Mouse (Mus musculus): ENCODE measurements around the gene Gjb6. TPM values are rescaled to one million over a fixed set of nuclear protein-coding genes. Genes with fewer than 3 reads are reported as not detected.
A peak's percentile ranks its signal among the peaks of the same experiment; 100 is the strongest.

Gene Gjb6
- polyA plus RNA-seq (2012; rRNA removed): 91.0 and 102 TPM in 2 replicates

GRCm38 (mm10) chr14:57133161-57133661, at the start of gene Gjb6:
Gjb6 (minus strand) TSS chr14:57133611.
- H3K27me3 ChIP-seq (ENCODE audit: control insufficient read depth, insufficient read depth, low read length): no peaks in the 10 kb centered on the region; the same call in 1 of the 2 replicates
- peak within 1 kb of the TSS; percentile 37 for H3K4me3 ChIP-seq (replicated peaks; ENCODE audit: insufficient read depth, low read depth, low read length)
- WGBS: 3% methylated on average over 33 of the region's 33 CpGs
- H3K27ac ChIP-seq (ENCODE audit: insufficient read depth, low read length): peak within 1 kb of the TSS; percentile 27; the same call in 1 of the 2 replicates
- H3K4me1 ChIP-seq (ENCODE audit: control insufficient read depth, insufficient read depth, low read length): no peaks in the 10 kb centered on the region
- TF ChIP-seq CTCF (IDR thresholded peaks at IDR 0.05; ENCODE audit: borderline replicate concordance, insufficient read depth, low read depth, low read length): no peak
- no peak for TF ChIP-seq POLR2A (IDR thresholded peaks at IDR 0.05; ENCODE audit: borderline replicate concordance, insufficient read depth, low read length)
- DNase-seq: peak; percentile 1 to 10

- no peaks in the 10 kb centered on the region for H3K4me1 ChIP-seq (ENCODE audit: control insufficient read depth, insufficient read depth, low read length)
- no peaks in the 10 kb centered on the region for H3K27me3 ChIP-seq (ENCODE audit: control insufficient read depth, insufficient read depth, low read length)
- TF ChIP-seq CTCF (IDR thresholded peaks at IDR 0.05; ENCODE audit: borderline replicate concordance, insufficient read depth, low read depth, low read length): no peak
- no peak for TF ChIP-seq POLR2A (IDR thresholded peaks at IDR 0.05; ENCODE audit: borderline replicate concordance, insufficient read depth, low read length)
- DNase-seq: peak in 1 of 2 experiments; percentile 9
- no peak overlapping the region for H3K4me3 ChIP-seq (replicated peaks; ENCODE audit: insufficient read depth, low read depth, low read length)
- no peak overlapping the region for H3K27ac ChIP-seq (ENCODE audit: insufficient read depth, low read length)
- 48% methylated on average over 3 of the region's 3 CpGs for WGBS
These were observed 32.1 kb upstream of the Gjb6 start for GRCm38 (mm10) chr14:57165493-57165892.

- Histone ChIP-seq H3K27me3 (ENCODE audit: control insufficient read depth, insufficient read depth, low read length) (no peaks in the 10 kb centered on the region), H3K4me1 (ENCODE audit: control insufficient read depth, insufficient read depth, low read length) (no peaks in the 10 kb centered on the region), H3K4me3 (replicated peaks; ENCODE audit: insufficient read depth, low read depth, low read length) (no peak overlapping the region), H3K27ac (ENCODE audit: insufficient read depth, low read length) (no peak overlapping the region)
- TF ChIP-seq CTCF (IDR thresholded peaks at IDR 0.05; ENCODE audit: borderline replicate concordance, insufficient read depth, low read depth, low read length) (no peak), POLR2A (IDR thresholded peaks at IDR 0.05; ENCODE audit: borderline replicate concordance, insufficient read depth, low read length) (no peak)
- 62% methylated on average over 2 of the region's 2 CpGs for WGBS
- DNase-seq: peak in 1 of 2 experiments; percentile 14
These were observed 28.4 kb upstream of the Gjb6 start for GRCm38 (mm10) chr14:57161833-57162232.

- Histone ChIP-seq H3K27ac (ENCODE audit: insufficient read depth, low read length) (no peak overlapping the region), H3K4me3 (replicated peaks; ENCODE audit: insufficient read depth, low read depth, low read length) (no peak overlapping the region), H3K27me3 (ENCODE audit: control insufficient read depth, insufficient read depth, low read length) (no peaks in the 10 kb centered on the region), H3K4me1 (ENCODE audit: control insufficient read depth, insufficient read depth, low read length) (no peaks in the 10 kb centered on the region)
- DNase-seq: peak; percentile 21 to 26
- no peak for TF ChIP-seq CTCF (IDR thresholded peaks at IDR 0.05; ENCODE audit: borderline replicate concordance, insufficient read depth, low read depth, low read length)
- no peak for TF ChIP-seq POLR2A (IDR thresholded peaks at IDR 0.05; ENCODE audit: borderline replicate concordance, insufficient read depth, low read length)
- 40% methylated on average over 4 of the region's 4 CpGs for whole genome bisulfite sequencing
These were observed 27.8 kb upstream of the Gjb6 start for GRCm38 (mm10) chr14:57161201-57161600.

GRCm38 (mm10) chr14:57154916-57155315, 21.5 kb upstream of the Gjb6 start:
- no peak overlapping the region for H3K27ac ChIP-seq (ENCODE audit: insufficient read depth, low read length)
- 60% methylated on average over 6 of the region's 6 CpGs for WGBS
- no peaks in the 10 kb centered on the region for H3K4me1 ChIP-seq (ENCODE audit: control insufficient read depth, insufficient read depth, low read length)
- H3K4me3 ChIP-seq (replicated peaks; ENCODE audit: insufficient read depth, low read depth, low read length): no peak overlapping the region
- no peak for DNase-seq
- no peaks in the 10 kb centered on the region for H3K27me3 ChIP-seq (ENCODE audit: control insufficient read depth, insufficient read depth, low read length)
- TF ChIP-seq POLR2A (IDR thresholded peaks at IDR 0.05; ENCODE audit: borderline replicate concordance, insufficient read depth, low read length) (no peak), CTCF (IDR thresholded peaks at IDR 0.05; ENCODE audit: borderline replicate concordance, insufficient read depth, low read depth, low read length) (no peak)

GRCm38 (mm10) chr14:57145741-57146140, 12.3 kb upstream of the Gjb6 start:
- WGBS: 46% methylated on average over 4 of the region's 4 CpGs
- TF ChIP-seq POLR2A (IDR thresholded peaks at IDR 0.05; ENCODE audit: borderline replicate concordance, insufficient read depth, low read length): no peak
- no peak for TF ChIP-seq CTCF (IDR thresholded peaks at IDR 0.05; ENCODE audit: borderline replicate concordance, insufficient read depth, low read depth, low read length)
- H3K4me3 ChIP-seq (replicated peaks; ENCODE audit: insufficient read depth, low read depth, low read length): no peak overlapping the region
- H3K27me3 ChIP-seq (ENCODE audit: control insufficient read depth, insufficient read depth, low read length): no peaks in the 10 kb centered on the region
- no peak overlapping the region for H3K27ac ChIP-seq (ENCODE audit: insufficient read depth, low read length)
- no peak for DNase-seq
- no peaks in the 10 kb centered on the region for H3K4me1 ChIP-seq (ENCODE audit: control insufficient read depth, insufficient read depth, low read length)

GRCm38 (mm10) chr14:57135265-57135664, 1.9 kb upstream of the Gjb6 start:
- DNase-seq: no peak
- TF ChIP-seq POLR2A (IDR thresholded peaks at IDR 0.05; ENCODE audit: borderline replicate concordance, insufficient read depth, low read length): no peak
- TF ChIP-seq CTCF (IDR thresholded peaks at IDR 0.05; ENCODE audit: borderline replicate concordance, insufficient read depth, low read depth, low read length): no peak
- H3K27me3 ChIP-seq (ENCODE audit: control insufficient read depth, insufficient read depth, low read length): no peaks in the 10 kb centered on the region; the same call in 1 of the 2 replicates
- no peak overlapping the region for H3K27ac ChIP-seq (ENCODE audit: insufficient read depth, low read length)
- H3K4me1 ChIP-seq (ENCODE audit: control insufficient read depth, insufficient read depth, low read length): no peaks in the 10 kb centered on the region
- no peak overlapping the region for H3K4me3 ChIP-seq (replicated peaks; ENCODE audit: insufficient read depth, low read depth, low read length)
- 28% methylated on average over 8 of the region's 8 CpGs for WGBS

- H3K4me3 ChIP-seq (replicated peaks; ENCODE audit: insufficient read depth, low read depth, low read length): no peak overlapping the region
- TF ChIP-seq CTCF (IDR thresholded peaks at IDR 0.05; ENCODE audit: borderline replicate concordance, insufficient read depth, low read depth, low read length) (no peak), POLR2A (IDR thresholded peaks at IDR 0.05; ENCODE audit: borderline replicate concordance, insufficient read depth, low read length) (no peak)
- DNase-seq: no peak
- no peaks in the 10 kb centered on the region; the same call in 1 of the 2 replicates for H3K27me3 ChIP-seq (ENCODE audit: control insufficient read depth, insufficient read depth, low read length)
- no peak overlapping the region for H3K27ac ChIP-seq (ENCODE audit: insufficient read depth, low read length)
- H3K4me1 ChIP-seq (ENCODE audit: control insufficient read depth, insufficient read depth, low read length): no peaks in the 10 kb centered on the region
- 72% methylated on average over 4 of the region's 4 CpGs for WGBS
These were observed 6.0 kb downstream of the Gjb6 start for GRCm38 (mm10) chr14:57127383-57127782.

All from cerebellum, adult 2 months (tissue).